28 mouse cellular contexts compared by ENCODE assay signal in genomic region chr3:57304484-57304883, GRCm38 (mm10). TPM values are rescaled to one million over a fixed set of nuclear protein-coding genes. Genes with fewer than 3 reads are reported as not detected.
DNase-seq lines count a peak whose midpoint lies in the region; ATAC-seq and TF ChIP-seq lines count a peak whose summit lies in the region.
"Had no signal": no experiment of that assay in that cellular context is flagged by ENCODE, and none has a peak within 500 bp of the region (broad histone marks: within the 10 kb centered on the region; RNA-seq: fewer than 3 reads in every experiment).

No protein-coding gene starts in this region.

- peaks cover 8% of the 10 kb centered on the region for H3K4me1 ChIP-seq in heart, adult 2 months (ENCODE audit: control insufficient read depth, insufficient read depth, low read length)
- H3K4me1 ChIP-seq in heart, embryonic 10.5 days, result no peaks in the 10 kb centered on the region
- H3K4me1 ChIP-seq in lung, postnatal 0 days (ENCODE audit: insufficient read depth, low read depth, low read length), result no peaks in the 10 kb centered on the region
- H3K4me1 ChIP-seq in embryonic fibroblast, embryonic 13.5 days (ENCODE audit: control insufficient read depth, insufficient read depth, low read length), result peaks cover 18% of the 10 kb centered on the region
- H3K4me1 ChIP-seq in intestine, postnatal 0 days (replicated peaks; ENCODE audit: control insufficient read depth, insufficient read depth, low read length), result no peaks in the 10 kb centered on the region
- H3K4me1 ChIP-seq in forebrain, embryonic 16.5 days (replicated peaks; ENCODE audit: control insufficient read depth, insufficient read depth, low read length), result no peaks in the 10 kb centered on the region
- H3K4me1 ChIP-seq: hindbrain, embryonic 13.5 days; liver, embryonic 13.5 days; megakaryocyte, embryonic 14.5 days; neural tube, embryonic 15.5 days had no signal

- H3K4me2 ChIP-seq in lung, postnatal 0 days (replicated peaks; ENCODE audit: low read depth, low read length), result no peak overlapping the region
- H3K4me2 ChIP-seq in intestine, postnatal 0 days (replicated peaks; ENCODE audit: low read depth), result no peak overlapping the region
- no peak overlapping the region for H3K4me2 ChIP-seq in forebrain, embryonic 16.5 days (ENCODE audit: low read length)
- H3K4me2 ChIP-seq: hindbrain, embryonic 13.5 days; liver, embryonic 13.5 days; neural tube, embryonic 15.5 days had no signal

- peak overlapping the region; percentile 53 for H3K27ac ChIP-seq in heart, adult 2 months
- H3K27ac ChIP-seq in heart, embryonic 10.5 days, result no peak overlapping the region
- no peak overlapping the region for H3K27ac ChIP-seq in lung, postnatal 0 days (ENCODE audit: low read length)
- H3K27ac ChIP-seq in embryonic fibroblast, embryonic 13.5 days (ENCODE audit: insufficient read depth, low read length), result peak overlapping the region; percentile 100
- H3K27ac ChIP-seq in intestine, postnatal 0 days (ENCODE audit: low read depth, low read length), result no peak overlapping the region
- no peak overlapping the region for H3K27ac ChIP-seq in forebrain, embryonic 16.5 days (ENCODE audit: low read length)
- H3K27ac ChIP-seq: layer of hippocampus, adult 2 months; liver, embryonic 13.5 days; neural tube, embryonic 15.5 days had no signal

- H3K27me3 ChIP-seq in heart, adult 2 months (ENCODE audit: control insufficient read depth, insufficient read depth, low read length), result no peaks in the 10 kb centered on the region
- no peaks in the 10 kb centered on the region for H3K27me3 ChIP-seq in heart, embryonic 10.5 days (ENCODE audit: insufficient read depth, poor library complexity, severe bottlenecking)
- H3K27me3 ChIP-seq in lung, postnatal 0 days (replicated peaks; ENCODE audit: insufficient read depth, low read length), result no peaks in the 10 kb centered on the region
- no peaks in the 10 kb centered on the region for H3K27me3 ChIP-seq in intestine, postnatal 0 days (replicated peaks; ENCODE audit: control insufficient read depth, insufficient read depth, low read length)
- no peaks in the 10 kb centered on the region for H3K27me3 ChIP-seq in forebrain, embryonic 16.5 days (replicated peaks; ENCODE audit: control insufficient read depth, insufficient read depth, low read length)
- H3K27me3 ChIP-seq: hindbrain, embryonic 13.5 days; liver, embryonic 13.5 days; megakaryocyte, embryonic 14.5 days; neural tube, embryonic 15.5 days had no signal

- TF ChIP-seq EP300 in heart, adult 2 months (IDR thresholded peaks at IDR 0.05; ENCODE audit: insufficient read depth, low read depth, low read length), result no peak
- 0 out of 2 replicates have a peak, but pooled peaks have one; percentile 39 for TF ChIP-seq EP300 in lung, postnatal 0 days (IDR thresholded peaks at IDR 0.05)

- no peak for DNase-seq in heart, adult 2 months
- DNase-seq in heart, embryonic 10.5 days (ENCODE audit: low spot score), result no peak
- DNase-seq in lung, postnatal 0 days (ENCODE audit: low spot score), result peak; percentile 40
- DNase-seq in lung, postnatal 14 days, result no peak
- DNase-seq in NIH3T3 (ENCODE audit: low read depth), result peak; percentile 81
- DNase-seq: adrenal gland, postnatal 25 days; B cell, adult 2 months; cerebellum, adult 11 months; cerebellum, adult 9-11 months; forebrain, postnatal 0 days; gastrocnemius, postnatal 36 days; heart, postnatal 36 days; kidney, adult 8-10 months; kidney, postnatal 14 days; liver, embryonic 13.5 days; lung, adult 2 months; lung, postnatal 36 days; right cerebral cortex, adult 18-20 months; thymus, adult 18-20 months; thymus, postnatal 4 days had no signal

- TF ChIP-seq POLR2A in heart, adult 2 months (IDR thresholded peaks at IDR 0.05; ENCODE audit: insufficient read depth, low read depth, low read length), result no peak
- TF ChIP-seq POLR2A in embryonic fibroblast, embryonic 13.5 days (IDR thresholded peaks at IDR 0.05; ENCODE audit: low read depth, low read length), result no peak

- H3K36me3 ChIP-seq in heart, adult 2 months (ENCODE audit: control insufficient read depth, insufficient read depth, low read length), result 0 out of 2 replicates have a peak, but pooled peaks cover 1% of the 10 kb centered on the region
- no peaks in the 10 kb centered on the region for H3K36me3 ChIP-seq in heart, embryonic 10.5 days
- H3K36me3 ChIP-seq in lung, postnatal 0 days (ENCODE audit: insufficient read depth, low read length), result no peaks in the 10 kb centered on the region
- no peaks in the 10 kb centered on the region for H3K36me3 ChIP-seq in intestine, postnatal 0 days (ENCODE audit: control insufficient read depth, insufficient read depth)
- no peaks in the 10 kb centered on the region for H3K36me3 ChIP-seq in forebrain, embryonic 16.5 days (ENCODE audit: control insufficient read depth, insufficient read depth)
- H3K36me3 ChIP-seq: hindbrain, embryonic 13.5 days; liver, embryonic 13.5 days; neural tube, embryonic 15.5 days had no signal

- H3K79me2 ChIP-seq in heart, adult 2 months (replicated peaks; ENCODE audit: control insufficient read depth, insufficient read depth, low read length), result no peaks in the 10 kb centered on the region

- no peaks in the 10 kb centered on the region for H3K9me3 ChIP-seq in heart, embryonic 10.5 days
- no peaks in the 10 kb centered on the region for H3K9me3 ChIP-seq in lung, postnatal 0 days (ENCODE audit: low read length)
- H3K9me3 ChIP-seq in intestine, postnatal 0 days (ENCODE audit: control insufficient read depth), result no peaks in the 10 kb centered on the region
- no peaks in the 10 kb centered on the region for H3K9me3 ChIP-seq in forebrain, embryonic 16.5 days (ENCODE audit: control insufficient read depth, low read length)
- H3K9me3 ChIP-seq: hindbrain, embryonic 13.5 days; liver, embryonic 13.5 days; neural tube, embryonic 15.5 days had no signal

- TF ChIP-seq CTCF in heart, adult 2 months (IDR thresholded peaks at IDR 0.05), result no peak
- no peak for TF ChIP-seq CTCF in lung, postnatal 0 days (IDR thresholded peaks at IDR 0.05)
- TF ChIP-seq CTCF in embryonic fibroblast, embryonic 13.5 days (IDR thresholded peaks at IDR 0.05; ENCODE audit: borderline replicate concordance, insufficient read depth, low read length), result no peak
- TF ChIP-seq CTCF in intestine, postnatal 0 days (IDR thresholded peaks at IDR 0.05; ENCODE audit: low read depth), result no peak

- H3K9ac ChIP-seq in heart, adult 2 months (ENCODE audit: low read depth, low read length), result no peak overlapping the region
- no peak overlapping the region for H3K9ac ChIP-seq in lung, postnatal 0 days (replicated peaks; ENCODE audit: low read depth)
- H3K9ac ChIP-seq in intestine, postnatal 0 days (ENCODE audit: low read depth, low read length), result no peak overlapping the region
- no peak overlapping the region for H3K9ac ChIP-seq in forebrain, embryonic 16.5 days (replicated peaks; ENCODE audit: low read depth, low read length)
- H3K9ac ChIP-seq: forebrain, postnatal 0 days; hindbrain, embryonic 13.5 days; liver, embryonic 13.5 days; neural tube, embryonic 15.5 days had no signal

- no peak overlapping the region for H3K4me3 ChIP-seq in heart, adult 2 months
- H3K4me3 ChIP-seq in heart, embryonic 10.5 days, result no peak overlapping the region
- H3K4me3 ChIP-seq in lung, postnatal 0 days (ENCODE audit: low read depth, low read length), result no peak overlapping the region
- H3K4me3 ChIP-seq in embryonic fibroblast, embryonic 13.5 days (ENCODE audit: insufficient read depth, low read length), result no peak overlapping the region
- no peak overlapping the region for H3K4me3 ChIP-seq in intestine, postnatal 0 days (ENCODE audit: low read depth, low read length)
- no peak overlapping the region for H3K4me3 ChIP-seq in forebrain, embryonic 16.5 days (replicated peaks; ENCODE audit: low read length)
- H3K4me3 ChIP-seq: hindbrain, embryonic 13.5 days; layer of hippocampus, adult 2 months; liver, embryonic 13.5 days; megakaryocyte, embryonic 14.5 days; neural tube, embryonic 15.5 days had no signal

- no peak for ATAC-seq in lung, postnatal 0 days
- ATAC-seq in intestine, postnatal 0 days, result no peak
- no peak for ATAC-seq in forebrain, embryonic 16.5 days
- ATAC-seq: forebrain, postnatal 0 days had no signal

- WGBS in heart, adult 2 months, result 28% methylated on average over 5 of the region's 5 CpGs
- WGBS in heart, embryonic 10.5 days, result 68% methylated on average over 5 of the region's 5 CpGs
- 60% methylated on average over 5 of the region's 5 CpGs for WGBS in lung, postnatal 0 days
- 69% methylated on average over 5 of the region's 5 CpGs for WGBS in intestine, postnatal 0 days
- 61% methylated on average over 5 of the region's 5 CpGs for WGBS in forebrain, embryonic 16.5 days

- intact Hi-C loops in heart, adult 2 months (cut with DNase I), result no loop called here

RNA-seq across cellular contexts. Expression of gene Tm4sf1, which starts 2.7 kb away (rescaled TPM):
- 10 to 100 TPM; 78.5 to 84.6 TPM for total RNA-seq in heart, adult 2 months (2021)
- 148 and 297 TPM in 2 replicates for polyA plus RNA-seq in heart, adult 2 months (2012; rRNA removed)
- polyA plus RNA-seq in heart, embryonic 10.5 days (2016; fragmentation: Nextera tagmentation; extraction: Ambion mirVana), result 27.3 and 78.6 TPM in 2 replicates
- polyA plus RNA-seq in lung, postnatal 0 days (2015; fragmentation: Nextera tagmentation; extraction: Ambion mirVana), result 438 and 517 TPM in 2 replicates
- polyA plus RNA-seq in embryonic fibroblast, embryonic 13.5 days (2011; ENCODE audit: insufficient read length, low read depth, missing spikeins), result 123 and 314 TPM in 2 replicates
- 94.5 and 101 TPM in 2 replicates for polyA plus RNA-seq in intestine, postnatal 0 days (2015; fragmentation: Nextera tagmentation; extraction: Ambion mirVana)
- polyA plus RNA-seq in forebrain, embryonic 16.5 days (2015; fragmentation: Nextera tagmentation; extraction: Ambion mirVana), result 17.6 and 20.2 TPM in 2 replicates
- total RNA-seq: MEL had no signal

Comparison
In these comparisons a context has a peak if more than half of its experiments do, and no peak if none do; other contexts are left out.
1. DNase-seq: peak in lung, postnatal 0 days (single experiment) and NIH3T3 (single experiment); none in heart, adult 2 months (0 of 2), heart, embryonic 10.5 days (single experiment) and lung, postnatal 14 days (single experiment).
2. H3K27ac ChIP-seq: peak in heart, adult 2 months (single experiment) and embryonic fibroblast, embryonic 13.5 days (single experiment); none in heart, embryonic 10.5 days (single experiment), lung, postnatal 0 days (single experiment), intestine, postnatal 0 days (single experiment) and forebrain, embryonic 16.5 days (single experiment).